Mouse (Mus musculus): ENCODE results near the gene Ift140. TPM values are rescaled to one million over a fixed set of nuclear protein-coding genes. Genes with fewer than 3 reads are reported as not detected.

The Ift140 gene
- 23.0 and 29.4 TPM in 2 replicates for polyA plus RNA-seq (2016; fragmentation: Nextera tagmentation; extraction: Ambion mirVana)

- peaks cover 17% of the 10 kb centered on the region for H3K4me1 ChIP-seq
- H3K4me3 ChIP-seq: peak within 1 kb of the TSS; percentile 100
- H3K27ac ChIP-seq: peak within 1 kb of the TSS; percentile 62
- peak within 1 kb of the TSS; percentile 88 for H3K9ac ChIP-seq
- ATAC-seq (ENCODE audit: low FRiP score, low read depth): peak; percentile 98
- H3K36me3 ChIP-seq: peaks cover 16% of the 10 kb centered on the region
- WGBS: under 1% methylated on average over 62 of the region's 62 CpGs
- H3K9me3 ChIP-seq: no peaks in the 10 kb centered on the region
- H3K27me3 ChIP-seq (replicated peaks): no peaks in the 10 kb centered on the region
- peak within 1 kb of the TSS; percentile 97 for H3K4me2 ChIP-seq (replicated peaks)
Observed at GRCm38 (mm10) chr17:25015655-25016291, at the start of gene Ift140, which contains the start of gene Cramp1l. Ift140 (plus strand) TSS chr17:25016085. Cramp1l (minus strand) TSS chr17:25015788.

GRCm38 (mm10) chr17:24987221-24987620 is 28.7 kb upstream of the Ift140 start:
- ATAC-seq (ENCODE audit: low FRiP score, low read depth): no peak
- Histone ChIP-seq H3K9me3 (no peaks in the 10 kb centered on the region), H3K4me3 (no peak overlapping the region), H3K27me3 (replicated peaks) (no peaks in the 10 kb centered on the region), H3K27ac (no peak overlapping the region), H3K4me1 (no peaks in the 10 kb centered on the region), H3K9ac (no peak overlapping the region), H3K4me2 (replicated peaks) (no peak overlapping the region), H3K36me3 (peaks cover 93% of the 10 kb centered on the region)
- WGBS: 92% methylated on average over 6 of the region's 6 CpGs

- Histone ChIP-seq H3K9ac (no peak overlapping the region), H3K4me2 (replicated peaks) (no peak overlapping the region), H3K4me3 (no peak overlapping the region), H3K27me3 (replicated peaks) (no peaks in the 10 kb centered on the region), H3K27ac (no peak overlapping the region), H3K4me1 (no peaks in the 10 kb centered on the region), H3K9me3 (no peaks in the 10 kb centered on the region), H3K36me3 (peaks cover 93% of the 10 kb centered on the region)
- no peak for ATAC-seq (ENCODE audit: low FRiP score, low read depth)
- 94% methylated on average over 6 of the region's 6 CpGs for WGBS
Observed at GRCm38 (mm10) chr17:24994721-24995120, 21.2 kb upstream of the Ift140 start.

GRCm38 (mm10) chr17:25005102-25005501 is 10.8 kb upstream of the Ift140 start:
- Histone ChIP-seq H3K4me1 (no peaks in the 10 kb centered on the region), H3K4me3 (no peak overlapping the region), H3K27ac (no peak overlapping the region), H3K36me3 (peaks cover 61% of the 10 kb centered on the region), H3K27me3 (replicated peaks) (no peaks in the 10 kb centered on the region), H3K9ac (no peak overlapping the region), H3K9me3 (no peaks in the 10 kb centered on the region), H3K4me2 (replicated peaks) (no peak overlapping the region)
- 98% methylated on average over 3 of the region's 3 CpGs for WGBS
- no peak for ATAC-seq (ENCODE audit: low FRiP score, low read depth)

GRCm38 (mm10) chr17:25007480-25007879 is 8.4 kb upstream of the Ift140 start:
- H3K27ac ChIP-seq: no peak overlapping the region
- H3K27me3 ChIP-seq (replicated peaks): no peaks in the 10 kb centered on the region
- no peaks in the 10 kb centered on the region for H3K9me3 ChIP-seq
- no peak overlapping the region for H3K4me3 ChIP-seq
- no peaks in the 10 kb centered on the region; the same call in 1 of the 2 replicates for H3K4me1 ChIP-seq
- H3K36me3 ChIP-seq: peaks cover 60% of the 10 kb centered on the region
- no peak overlapping the region for H3K4me2 ChIP-seq (replicated peaks)
- ATAC-seq (ENCODE audit: low FRiP score, low read depth): no peak
- H3K9ac ChIP-seq: no peak overlapping the region

GRCm38 (mm10) chr17:25013606-25014501 is 2.0 kb upstream of the Ift140 start:
- Histone ChIP-seq H3K4me3 (peak overlapping the region; percentile 100), H3K27me3 (replicated peaks) (no peaks in the 10 kb centered on the region), H3K9ac (peak overlapping the region; percentile 88), H3K36me3 (peaks cover 25% of the 10 kb centered on the region), H3K4me1 (peaks cover 17% of the 10 kb centered on the region), H3K9me3 (no peaks in the 10 kb centered on the region), H3K4me2 (replicated peaks) (peak overlapping the region; percentile 97), H3K27ac (peak overlapping the region; percentile 50; the same call in 1 of the 2 replicates)
- ATAC-seq (ENCODE audit: low FRiP score, low read depth): no peak
- WGBS: under 1% methylated on average over 80 of the region's 81 CpGs

- Histone ChIP-seq H3K27me3 (replicated peaks) (no peaks in the 10 kb centered on the region), H3K9me3 (no peaks in the 10 kb centered on the region), H3K36me3 (peaks cover 17% of the 10 kb centered on the region), H3K4me2 (replicated peaks) (peak overlapping the region; percentile 97), H3K4me1 (peaks cover 17% of the 10 kb centered on the region), H3K4me3 (peak overlapping the region; percentile 100), H3K27ac (peak overlapping the region; percentile 59), H3K9ac (peak overlapping the region; percentile 88)
- under 1% methylated on average over 39 of the region's 39 CpGs for WGBS
- peak; percentile 8; the same call in 1 of the 2 replicates for ATAC-seq (ENCODE audit: low FRiP score, low read depth)
Observed at GRCm38 (mm10) chr17:25014841-25015570, 879 bp upstream of the Ift140 start.

GRCm38 (mm10) chr17:25016292-25017132 is 627 bp downstream of the Ift140 start:
- H3K4me2 ChIP-seq (replicated peaks): peak overlapping the region; percentile 97
- under 1% methylated on average over 55 of the region's 55 CpGs for WGBS
- ATAC-seq (ENCODE audit: low FRiP score, low read depth): peak; percentile 92
- H3K4me1 ChIP-seq: peaks cover 17% of the 10 kb centered on the region
- H3K27me3 ChIP-seq (replicated peaks): no peaks in the 10 kb centered on the region
- H3K9ac ChIP-seq: peak overlapping the region; percentile 75
- H3K4me3 ChIP-seq: peak overlapping the region; percentile 100
- peak overlapping the region; percentile 62 for H3K27ac ChIP-seq
- H3K36me3 ChIP-seq: peaks cover 12% of the 10 kb centered on the region
- H3K9me3 ChIP-seq: no peaks in the 10 kb centered on the region

GRCm38 (mm10) chr17:25036183-25036582 is 20.3 kb downstream of the Ift140 start:
- H3K4me2 ChIP-seq (replicated peaks): no peak overlapping the region
- 66% methylated on average over 4 of the region's 4 CpGs for WGBS
- H3K36me3 ChIP-seq: peaks cover 52% of the 10 kb centered on the region
- H3K4me1 ChIP-seq: no peaks in the 10 kb centered on the region
- no peak overlapping the region for H3K9ac ChIP-seq
- H3K4me3 ChIP-seq: no peak overlapping the region
- no peak overlapping the region for H3K27ac ChIP-seq
- H3K9me3 ChIP-seq: no peaks in the 10 kb centered on the region
- no peak for ATAC-seq (ENCODE audit: low FRiP score, low read depth)
- no peaks in the 10 kb centered on the region for H3K27me3 ChIP-seq (replicated peaks)

GRCm38 (mm10) chr17:25044879-25045278 is 29.0 kb downstream of the Ift140 start:
- H3K36me3 ChIP-seq: peaks cover 23% of the 10 kb centered on the region
- H3K27me3 ChIP-seq (replicated peaks): no peaks in the 10 kb centered on the region
- H3K4me1 ChIP-seq: no peaks in the 10 kb centered on the region
- H3K4me3 ChIP-seq: no peak overlapping the region
- no peaks in the 10 kb centered on the region for H3K9me3 ChIP-seq
- no peak for ATAC-seq (ENCODE audit: low FRiP score, low read depth)
- H3K27ac ChIP-seq: no peak overlapping the region
- H3K4me2 ChIP-seq (replicated peaks): no peak overlapping the region
- H3K9ac ChIP-seq: no peak overlapping the region
- 81% methylated on average over 7 of the region's 7 CpGs for WGBS

- H3K27ac ChIP-seq: no peak overlapping the region
- peaks cover 24% of the 10 kb centered on the region for H3K36me3 ChIP-seq
- WGBS: 94% methylated on average over 4 of the region's 4 CpGs
- no peak for ATAC-seq (ENCODE audit: low FRiP score, low read depth)
- H3K9ac ChIP-seq: no peak overlapping the region
- no peaks in the 10 kb centered on the region for H3K9me3 ChIP-seq
- H3K4me3 ChIP-seq: no peak overlapping the region
- no peaks in the 10 kb centered on the region for H3K4me1 ChIP-seq
- H3K27me3 ChIP-seq (replicated peaks): no peaks in the 10 kb centered on the region
- no peak overlapping the region for H3K4me2 ChIP-seq (replicated peaks)
Observed at GRCm38 (mm10) chr17:25045281-25045680, 29.4 kb downstream of the Ift140 start.
